ENCODE assay signal across 10 mouse cellular contexts in the genomic region with DNA sequence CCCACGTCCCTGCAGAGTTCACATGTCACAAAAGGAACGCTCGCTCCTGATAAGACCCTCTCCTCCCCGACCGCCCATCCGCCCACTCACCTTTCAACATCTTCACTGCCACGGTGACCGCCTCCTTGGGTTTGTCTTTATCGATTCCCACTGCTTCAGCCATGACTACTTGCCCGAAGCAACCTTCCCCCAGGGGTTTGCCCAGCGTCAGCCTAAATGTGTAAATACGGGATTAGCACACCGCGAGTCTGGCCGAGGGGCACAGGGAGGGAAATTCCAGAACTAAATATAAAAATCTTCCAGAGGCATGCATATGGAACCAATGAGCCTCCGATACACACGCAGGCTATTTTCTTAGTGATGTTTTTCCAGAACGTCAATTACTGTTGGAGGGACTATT.
DNase-seq lines count a peak whose midpoint lies in the region; ATAC-seq lines count a peak whose summit lies in the region.
"Had no signal": no experiment of that assay in that cellular context is flagged by ENCODE, and none has a peak within 500 bp of the region (broad histone marks: within the 10 kb centered on the region; RNA-seq: fewer than 3 reads in every experiment).

No protein-coding gene starts in this region.

- no peak for DNase-seq in heart, postnatal 14 days
- peak; percentile 32 for DNase-seq in neural tube, embryonic 11.5 days (ENCODE audit: low spot score)
- DNase-seq in adrenal gland, postnatal 25 days, result no peak
- DNase-seq in thymus, postnatal 0 days (ENCODE audit: low spot score), result no peak
- no peak for DNase-seq in lung, postnatal 36 days
- DNase-seq: kidney, postnatal 4 days; right cerebral cortex, postnatal 4 days had no signal

- peak overlapping the region; percentile 56; the same call in 1 of the 2 replicates for H3K9ac ChIP-seq in heart, embryonic 13.5 days
- H3K9ac ChIP-seq in embryonic facial prominence, embryonic 12.5 days, result no peak overlapping the region; the same call in 1 of the 2 replicates
- H3K9ac ChIP-seq in limb, embryonic 12.5 days (replicated peaks), result no peak overlapping the region; the same call in 1 of the 2 replicates
- no peak overlapping the region for H3K9ac ChIP-seq in neural tube, embryonic 11.5 days (ENCODE audit: low read length)

- H3K4me1 ChIP-seq in heart, embryonic 13.5 days, result peaks cover 12% of the 10 kb centered on the region
- H3K4me1 ChIP-seq in embryonic facial prominence, embryonic 12.5 days, result peaks cover 14% of the 10 kb centered on the region
- H3K4me1 ChIP-seq in limb, embryonic 12.5 days (replicated peaks), result peaks cover 25% of the 10 kb centered on the region
- 0 out of 2 replicates have a peak, but pooled peaks cover 2% of the 10 kb centered on the region for H3K4me1 ChIP-seq in neural tube, embryonic 11.5 days (ENCODE audit: control insufficient read depth, insufficient read depth, low read length)

- WGBS in heart, embryonic 13.5 days, result 10% methylated on average over 18 of the region's 18 CpGs
- WGBS in embryonic facial prominence, embryonic 12.5 days, result 3% methylated on average over 18 of the region's 18 CpGs
- WGBS in limb, embryonic 12.5 days, result 8% methylated on average over 18 of the region's 18 CpGs
- WGBS in neural tube, embryonic 11.5 days, result 26% methylated on average over 18 of the region's 18 CpGs

- H3K9me3 ChIP-seq in heart, embryonic 13.5 days, result no peaks in the 10 kb centered on the region
- no peaks in the 10 kb centered on the region for H3K9me3 ChIP-seq in embryonic facial prominence, embryonic 12.5 days
- no peaks in the 10 kb centered on the region for H3K9me3 ChIP-seq in limb, embryonic 12.5 days
- H3K9me3 ChIP-seq in neural tube, embryonic 11.5 days (ENCODE audit: control insufficient read depth, low read length), result no peaks in the 10 kb centered on the region

- no peak for ATAC-seq in heart, embryonic 13.5 days (ENCODE audit: extremely low read depth, insufficient number of reproducible peaks, low FRiP score, low TSS enrichment)
- no peak; the same call in 1 of the 2 replicates for ATAC-seq in embryonic facial prominence, embryonic 12.5 days (ENCODE audit: insufficient number of reproducible peaks, insufficient read depth, low FRiP score, low TSS enrichment)
- ATAC-seq in limb, embryonic 12.5 days (ENCODE audit: insufficient number of reproducible peaks, insufficient read depth, low FRiP score, low TSS enrichment, low read depth), result no peak
- no peak for ATAC-seq in neural tube, embryonic 11.5 days (ENCODE audit: insufficient read depth, low FRiP score, low TSS enrichment)

- H3K27me3 ChIP-seq in heart, embryonic 13.5 days (replicated peaks), result no peaks in the 10 kb centered on the region
- H3K27me3 ChIP-seq in embryonic facial prominence, embryonic 12.5 days, result no peaks in the 10 kb centered on the region
- H3K27me3 ChIP-seq in limb, embryonic 12.5 days, result no peaks in the 10 kb centered on the region; the same call in 1 of the 2 replicates
- no peaks in the 10 kb centered on the region for H3K27me3 ChIP-seq in neural tube, embryonic 11.5 days (ENCODE audit: control insufficient read depth, insufficient read depth, low read length)

- intact Hi-C loops in heart, postnatal 14 days (cut with DNase I), result loop anchor here (10.0 kb wide), 1 partner anchor 528 kb away; no protein-coding TSS in a partner anchor

- peaks cover 63% of the 10 kb centered on the region for H3K36me3 ChIP-seq in heart, embryonic 13.5 days
- peaks cover 56% of the 10 kb centered on the region for H3K36me3 ChIP-seq in embryonic facial prominence, embryonic 12.5 days
- H3K36me3 ChIP-seq in limb, embryonic 12.5 days, result peaks cover 69% of the 10 kb centered on the region
- peaks cover 15% of the 10 kb centered on the region for H3K36me3 ChIP-seq in neural tube, embryonic 11.5 days (ENCODE audit: control insufficient read depth, insufficient read depth, low read length)

- H3K27ac ChIP-seq in heart, embryonic 13.5 days (replicated peaks), result no peak overlapping the region
- H3K27ac ChIP-seq in embryonic facial prominence, embryonic 12.5 days, result peak overlapping the region; percentile 75; the same call in 1 of the 2 replicates
- peak overlapping the region; percentile 90 for H3K27ac ChIP-seq in limb, embryonic 12.5 days
- H3K27ac ChIP-seq in neural tube, embryonic 11.5 days (ENCODE audit: low read depth, low read length), result no peak overlapping the region

- peak overlapping the region; percentile 69 for H3K4me2 ChIP-seq in heart, embryonic 13.5 days
- peak overlapping the region; percentile 35 for H3K4me2 ChIP-seq in embryonic facial prominence, embryonic 12.5 days (replicated peaks)
- peak overlapping the region; percentile 51 for H3K4me2 ChIP-seq in limb, embryonic 12.5 days
- H3K4me2 ChIP-seq in neural tube, embryonic 11.5 days (ENCODE audit: low read depth), result no peak overlapping the region

- H3K4me3 ChIP-seq in heart, embryonic 13.5 days, result peak overlapping the region; percentile 40
- H3K4me3 ChIP-seq in embryonic facial prominence, embryonic 12.5 days, result no peak overlapping the region
- no peak overlapping the region for H3K4me3 ChIP-seq in limb, embryonic 12.5 days (replicated peaks)
- H3K4me3 ChIP-seq in neural tube, embryonic 11.5 days (ENCODE audit: low read depth, low read length), result no peak overlapping the region

Comparison
In these comparisons a context has a peak if more than half of its experiments do, and no peak if none do; other contexts are left out.
1. H3K27ac ChIP-seq: peak in embryonic facial prominence, embryonic 12.5 days (single experiment) and limb, embryonic 12.5 days (single experiment); none in heart, embryonic 13.5 days (single experiment) and neural tube, embryonic 11.5 days (single experiment).